Mouse (Mus musculus) forebrain, embryonic 10.5 days (tissue): ENCODE data around the gene P4ha2. TPM values are rescaled to one million over a fixed set of nuclear protein-coding genes. Genes with fewer than 3 reads are reported as not detected.

Experiments used
- DNase-seq: peaks from one replicate; pipeline ENCODE4 v3.0.0-alpha.2; 2017; ENCODE audit warnings: low spot score; ENCODE audit errors: extremely low spot score
- H3K27ac ChIP-seq: fragments of 300-500 bp; sonication (generic); 2 replicates; pipeline ENCODE4 v1.5.1; 2016; ENCODE audit warnings: mild to moderate bottlenecking
- H3K27me3 ChIP-seq: fragments of 300-500 bp; sonication (generic); 2 replicates; pipeline ENCODE4 v1.6.1; 2016; ENCODE audit warnings: mild to moderate bottlenecking; ENCODE audit not compliant: poor library complexity, severe bottlenecking
- H3K36me3 ChIP-seq: fragments of 300-500 bp; sonication (generic); replicated peaks from 2 replicates; pipeline ENCODE4 v1.6.1; 2016; ENCODE audit warnings: mild to moderate bottlenecking, moderate library complexity
- H3K4me1 ChIP-seq: fragments of 300-500 bp; sonication (generic); 2 replicates; pipeline ENCODE4 v1.6.1; 2016
- H3K4me3 ChIP-seq: fragments of 300-500 bp; sonication (generic); 2 replicates; pipeline ENCODE4 v1.5.1; 2016; ENCODE audit warnings: mild to moderate bottlenecking, moderate library complexity
- H3K9me3 ChIP-seq: fragments of 300-500 bp; sonication (generic); 2 replicates; pipeline ENCODE4 v1.6.1; 2016; ENCODE audit warnings: mild to moderate bottlenecking, moderate library complexity
- WGBS: fragments of 180-500 bp; shearing (Covaris S2); methylation state at CpG from one replicate; pipeline ENCODE4 v1.1.7; 2016; 5-methylcytosine and 5-hydroxymethylcytosine counted together
- polyA plus RNA-seq: library from polyadenylated mRNA; unstranded; fragments of >200 nt; fragmentation: Nextera tagmentation; extraction: Ambion mirVana; gene quantifications from 2 replicates; pipeline ENCODE4 v1.2.1, GENCODE M21; 2016

Gene P4ha2
- polyA plus RNA-seq, 1 experiment from 2014 or later = 15.9 TPM

GRCm38 (mm10) chr11:54100692-54101591, 1.0 kb downstream of the P4ha2 start:
- DNase-seq = peak; percentile 69
- H3K27me3 ChIP-seq = peaks cover 40% of the 10 kb centered on the region
- H3K36me3 ChIP-seq = no peaks in the 10 kb centered on the region
- H3K9me3 ChIP-seq = no peaks in the 10 kb centered on the region
- peak overlapping the region; percentile 75 for H3K4me3 ChIP-seq
- peaks cover 23% of the 10 kb centered on the region for H3K4me1 ChIP-seq
- under 1% methylated on average over 76 of the region's 83 CpGs for WGBS
- H3K27ac ChIP-seq = peak overlapping the region; percentile 85

- no peak overlapping the region for H3K27ac ChIP-seq
- 76% methylated on average over 9 of the region's 9 CpGs for WGBS
- peaks cover 23% of the 10 kb centered on the region for H3K4me1 ChIP-seq
- H3K9me3 ChIP-seq = no peaks in the 10 kb centered on the region
- peaks cover 40% of the 10 kb centered on the region for H3K27me3 ChIP-seq
- peak overlapping the region; percentile 75 for H3K4me3 ChIP-seq
- DNase-seq = no peak
- no peaks in the 10 kb centered on the region for H3K36me3 ChIP-seq
Measured at GRCm38 (mm10) chr11:54101701-54102100, 1.8 kb downstream of the P4ha2 start.

GRCm38 (mm10) chr11:54102706-54103449, 3.0 kb downstream of the P4ha2 start:
- Histone ChIP-seq H3K36me3 (no peaks in the 10 kb centered on the region), H3K27me3 (peaks cover 40% of the 10 kb centered on the region), H3K4me1 (peaks cover 23% of the 10 kb centered on the region), H3K4me3 (no peak overlapping the region), H3K9me3 (no peaks in the 10 kb centered on the region), H3K27ac (no peak overlapping the region)
- DNase-seq = no peak
- 78% methylated on average over 10 of the region's 10 CpGs for WGBS

- DNase-seq = no peak
- Histone ChIP-seq H3K4me3 (no peak overlapping the region), H3K4me1 (peaks cover 22% of the 10 kb centered on the region), H3K9me3 (no peaks in the 10 kb centered on the region), H3K27ac (no peak overlapping the region), H3K27me3 (peaks cover 29% of the 10 kb centered on the region), H3K36me3 (no peaks in the 10 kb centered on the region)
- 92% methylated on average over 6 of the region's 6 CpGs for WGBS
Measured at GRCm38 (mm10) chr11:54105011-54105410, 5.1 kb downstream of the P4ha2 start.

GRCm38 (mm10) chr11:54106676-54107075, 6.8 kb downstream of the P4ha2 start:
- Histone ChIP-seq H3K36me3 (no peaks in the 10 kb centered on the region), H3K27ac (no peak overlapping the region), H3K27me3 (peaks cover 15% of the 10 kb centered on the region), H3K9me3 (no peaks in the 10 kb centered on the region), H3K4me3 (no peak overlapping the region), H3K4me1 (peaks cover 5% of the 10 kb centered on the region; the same call in 1 of the 2 replicates)
- DNase-seq = no peak
- WGBS = 91% methylated on average over 3 of the region's 3 CpGs

- Histone ChIP-seq H3K27me3 (peaks cover 9% of the 10 kb centered on the region), H3K4me3 (no peak overlapping the region), H3K36me3 (no peaks in the 10 kb centered on the region), H3K9me3 (no peaks in the 10 kb centered on the region), H3K4me1 (peaks cover 10% of the 10 kb centered on the region), H3K27ac (no peak overlapping the region)
- WGBS = 90% methylated on average over 7 of the region's 7 CpGs
- no peak for DNase-seq
Measured at GRCm38 (mm10) chr11:54107239-54107638, 7.3 kb downstream of the P4ha2 start.

GRCm38 (mm10) chr11:54108131-54108530, 8.2 kb downstream of the P4ha2 start:
- Histone ChIP-seq H3K4me1 (peaks cover 15% of the 10 kb centered on the region), H3K27me3 (peaks cover under 1% of the 10 kb centered on the region; the same call in 1 of the 2 replicates), H3K9me3 (no peaks in the 10 kb centered on the region), H3K4me3 (no peak overlapping the region), H3K36me3 (no peaks in the 10 kb centered on the region), H3K27ac (no peak overlapping the region)
- DNase-seq = no peak
- 77% methylated on average over 3 of the region's 3 CpGs for WGBS

- Histone ChIP-seq H3K27me3 (no peaks in the 10 kb centered on the region), H3K27ac (no peak overlapping the region), H3K4me1 (peaks cover 22% of the 10 kb centered on the region), H3K4me3 (no peak overlapping the region), H3K9me3 (no peaks in the 10 kb centered on the region), H3K36me3 (no peaks in the 10 kb centered on the region)
- WGBS = 87% methylated on average over 5 of the region's 5 CpGs
- DNase-seq = no peak
Measured at GRCm38 (mm10) chr11:54108894-54109293, 9.0 kb downstream of the P4ha2 start.

- H3K27ac ChIP-seq = no peak overlapping the region
- no peak overlapping the region for H3K4me3 ChIP-seq
- DNase-seq = no peak
- no peaks in the 10 kb centered on the region for H3K27me3 ChIP-seq
- whole genome bisulfite sequencing = 94% methylated on average over 7 of the region's 7 CpGs
- no peaks in the 10 kb centered on the region for H3K36me3 ChIP-seq
- no peaks in the 10 kb centered on the region for H3K9me3 ChIP-seq
- H3K4me1 ChIP-seq = peaks cover 30% of the 10 kb centered on the region
Measured at GRCm38 (mm10) chr11:54111291-54111690, 11.4 kb downstream of the P4ha2 start.

GRCm38 (mm10) chr11:54111976-54112741, 12.3 kb downstream of the P4ha2 start:
- Histone ChIP-seq H3K4me1 (peaks cover 30% of the 10 kb centered on the region), H3K4me3 (peak overlapping the region; percentile 36; the same call in 1 of the 2 replicates), H3K27me3 (no peaks in the 10 kb centered on the region), H3K27ac (peak overlapping the region; percentile 84), H3K9me3 (no peaks in the 10 kb centered on the region), H3K36me3 (peaks cover under 1% of the 10 kb centered on the region; the same call in 1 of the 2 replicates)
- WGBS = 85% methylated on average over 21 of the region's 21 CpGs
- no peak for DNase-seq

- H3K9me3 ChIP-seq = no peaks in the 10 kb centered on the region
- peak overlapping the region; percentile 36 for H3K4me3 ChIP-seq
- no peaks in the 10 kb centered on the region for H3K27me3 ChIP-seq
- DNase-seq = peak; percentile 88
- WGBS = 1% methylated on average over 10 of the region's 10 CpGs
- peaks cover 3% of the 10 kb centered on the region; the same call in 1 of the 2 replicates for H3K36me3 ChIP-seq
- H3K27ac ChIP-seq = peak overlapping the region; percentile 84
- peaks cover 30% of the 10 kb centered on the region for H3K4me1 ChIP-seq
Measured at GRCm38 (mm10) chr11:54112920-54113319, 13.0 kb downstream of the P4ha2 start.

GRCm38 (mm10) chr11:54113352-54113751, 13.5 kb downstream of the P4ha2 start:
- Histone ChIP-seq H3K9me3 (no peaks in the 10 kb centered on the region), H3K27me3 (no peaks in the 10 kb centered on the region), H3K27ac (peak overlapping the region; percentile 84), H3K4me3 (peak overlapping the region; percentile 36), H3K36me3 (peaks cover 3% of the 10 kb centered on the region; the same call in 1 of the 2 replicates), H3K4me1 (peaks cover 30% of the 10 kb centered on the region)
- 55% methylated on average over 4 of the region's 4 CpGs for WGBS
- no peak for DNase-seq
